Mouse (Mus musculus) lung, postnatal 0 days (tissue): Measurements from ENCODE around the gene Lrmda. TPM values are rescaled to one million over a fixed set of nuclear protein-coding genes. Genes with fewer than 3 reads are reported as not detected.

Experiments used
- ATAC-seq: fragments of 200-750 bp; cut with Nextera tagmentation; 2 replicates; pipeline ENCODE4 v1.8.0; 2017; ENCODE audit warnings: moderate library complexity
- DNase-seq: peaks from one replicate; pipeline ENCODE4 v3.0.0-alpha.2; 2016; ENCODE audit warnings: low spot score
- H3K27ac ChIP-seq: fragments of 300-500 bp; sonication (generic); 2 replicates; pipeline ENCODE4 v1.5.1; 2014; ENCODE audit warnings: antibody characterized with exemption, mild to moderate bottlenecking, low read length, mixed read lengths
- H3K27me3 ChIP-seq: fragments of 300-500 bp; sonication (generic); replicated peaks from 2 replicates; pipeline ENCODE4 v1.6.1; 2014; ENCODE audit warnings: low read length, mixed read lengths; ENCODE audit not compliant: insufficient read depth
- H3K36me3 ChIP-seq: fragments of 300-500 bp; sonication (generic); 2 replicates; pipeline ENCODE4 v1.6.1; 2014; ENCODE audit warnings: low read length, mixed read lengths; ENCODE audit not compliant: insufficient read depth
- H3K4me1 ChIP-seq: fragments of 300-500 bp; sonication (generic); 2 replicates; pipeline ENCODE4 v1.6.1; 2014; ENCODE audit warnings: antibody characterized with exemption, low read depth, low read length, mixed read lengths; ENCODE audit not compliant: insufficient read depth
- H3K4me2 ChIP-seq: fragments of 300-500 bp; sonication (generic); replicated peaks from 2 replicates; pipeline ENCODE4 v1.6.1; 2014; ENCODE audit warnings: low read depth, mild to moderate bottlenecking, low read length, moderate library complexity, mixed read lengths
- H3K4me3 ChIP-seq: fragments of 300-500 bp; sonication (generic); 2 replicates; pipeline ENCODE4 v1.5.1; 2014; ENCODE audit warnings: low read depth, low read length
- H3K9ac ChIP-seq: fragments of 300-500 bp; sonication (generic); replicated peaks from 2 replicates; pipeline ENCODE4 v1.6.1; 2014; ENCODE audit warnings: low read depth, mild to moderate bottlenecking
- H3K9me3 ChIP-seq: fragments of 300-500 bp; sonication (generic); 2 replicates; pipeline ENCODE4 v1.6.1; 2016; ENCODE audit warnings: low read length, mixed read lengths
- CTCF ChIP-seq: IDR thresholded peaks from 2 replicates; pipeline ENCODE4 v1.5.1; 2016; ENCODE audit warnings: antibody characterized with exemption, mild to moderate bottlenecking
- EP300 ChIP-seq: IDR thresholded peaks from 2 replicates; pipeline ENCODE4 v1.6.1; 2016; ENCODE audit warnings: antibody characterized with exemption, mild to moderate bottlenecking, control low read depth
- WGBS: fragments of 180-500 bp; shearing (Covaris S2); extraction: QIAGEN DNeasy Blood & Tissue Kit; methylation state at CpG from one replicate; pipeline ENCODE4 v1.1.7; 2014; 5-methylcytosine and 5-hydroxymethylcytosine counted together
- polyA plus RNA-seq: library from polyadenylated mRNA; unstranded; fragments of >200 nt; fragmentation: Nextera tagmentation; extraction: Ambion mirVana; gene quantifications from 2 replicates; pipeline ENCODE4 v1.2.1, GENCODE M21; 2015

Lrmda gene
- polyA plus RNA-seq, 1 experiment from 2014 or later = 0.86 TPM

DNA sequence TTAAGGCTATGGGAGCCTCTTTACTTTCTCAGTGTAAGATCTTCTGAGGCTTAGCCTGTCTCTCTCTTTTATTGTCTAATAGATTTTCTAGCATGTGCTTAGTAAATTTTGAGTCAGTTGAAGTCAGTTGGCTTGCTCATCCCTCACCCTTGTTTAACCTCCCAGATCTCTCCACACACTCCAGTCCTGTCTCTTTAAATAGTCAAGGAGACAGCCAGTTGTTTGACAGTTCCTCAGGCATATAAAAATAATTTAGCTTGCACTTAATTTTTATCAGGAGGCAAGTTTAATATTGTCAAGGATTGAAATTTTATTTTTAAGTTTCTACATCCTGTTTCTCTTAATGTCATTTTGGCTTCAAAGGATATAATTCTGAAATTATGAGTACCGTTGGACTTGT, 303.5 kb downstream of the Lrmda start:
- TF ChIP-seq EP300 (no peak), CTCF (no peak)
- Histone ChIP-seq H3K27ac (no peak overlapping the region), H3K27me3 (no peaks in the 10 kb centered on the region), H3K9me3 (no peaks in the 10 kb centered on the region), H3K36me3 (no peaks in the 10 kb centered on the region), H3K4me3 (no peak overlapping the region), H3K4me1 (no peaks in the 10 kb centered on the region), H3K4me2 (no peak overlapping the region), H3K9ac (no peak overlapping the region)
- WGBS = 38% methylated on average over 1 of the region's 1 CpGs
- no peak for ATAC-seq
- DNase-seq = peak; percentile 39

GRCm38 (mm10) chr14:22323530-22324292, 304.2 kb downstream of the Lrmda start:
- H3K4me1 ChIP-seq = no peaks in the 10 kb centered on the region
- ATAC-seq (no peak; the same call in 1 of the 2 replicates), DNase-seq (peak; percentile 28)
- 49% methylated on average over 7 of the region's 7 CpGs for WGBS
- no peaks in the 10 kb centered on the region for H3K9me3 ChIP-seq
- H3K4me2 ChIP-seq = no peak overlapping the region
- no peak for TF ChIP-seq EP300
- TF ChIP-seq CTCF = no peak
- no peak overlapping the region for H3K27ac ChIP-seq
- H3K4me3 ChIP-seq = no peak overlapping the region
- H3K27me3 ChIP-seq = no peaks in the 10 kb centered on the region
- H3K36me3 ChIP-seq = no peaks in the 10 kb centered on the region
- no peak overlapping the region for H3K9ac ChIP-seq

DNA sequence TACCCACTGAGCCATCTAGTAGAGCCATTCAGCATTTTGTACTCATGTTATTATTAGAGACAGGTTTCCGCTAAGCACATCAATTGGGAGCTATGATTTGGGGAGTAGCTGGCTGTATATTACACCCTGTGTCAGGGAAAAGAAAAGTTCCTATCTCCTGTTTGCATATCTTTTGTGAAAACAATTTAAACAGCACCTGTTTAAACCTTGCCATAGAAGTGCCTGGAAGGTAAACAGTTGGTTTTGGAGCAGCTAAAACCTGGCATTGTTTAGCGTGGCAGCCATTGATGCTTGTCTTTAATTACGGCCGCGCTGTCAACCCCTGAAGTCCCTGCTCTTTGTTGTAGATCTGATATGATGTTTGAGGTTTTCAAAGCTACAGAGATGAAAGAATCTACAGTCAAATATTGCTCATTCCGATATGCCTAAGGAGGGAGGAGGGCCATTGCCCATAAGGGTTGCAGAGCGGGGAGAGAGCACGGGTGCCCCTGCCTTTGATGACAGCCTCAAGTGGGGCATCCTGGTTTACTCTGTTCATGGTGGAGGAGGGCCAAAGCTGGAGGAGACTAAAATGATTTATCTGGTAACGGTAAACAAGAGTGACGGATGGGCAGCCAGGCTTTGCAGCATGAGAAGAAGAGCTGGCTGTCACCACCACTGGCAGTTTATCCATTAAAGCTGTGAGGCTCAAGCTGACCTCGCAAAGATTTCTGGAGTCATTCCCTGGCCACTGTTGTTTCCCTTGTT, 306.9 kb downstream of the Lrmda start:
- H3K4me2 ChIP-seq = no peak overlapping the region
- no peaks in the 10 kb centered on the region for H3K27me3 ChIP-seq
- H3K36me3 ChIP-seq = no peaks in the 10 kb centered on the region
- no peaks in the 10 kb centered on the region for H3K4me1 ChIP-seq
- TF ChIP-seq EP300 (no peak), CTCF (no peak)
- no peaks in the 10 kb centered on the region for H3K9me3 ChIP-seq
- 26% methylated on average over 11 of the region's 11 CpGs for WGBS
- H3K9ac ChIP-seq = no peak overlapping the region
- peak; percentile 9 for DNase-seq
- H3K4me3 ChIP-seq = no peak overlapping the region
- ATAC-seq = no peak
- H3K27ac ChIP-seq = no peak overlapping the region

DNA sequence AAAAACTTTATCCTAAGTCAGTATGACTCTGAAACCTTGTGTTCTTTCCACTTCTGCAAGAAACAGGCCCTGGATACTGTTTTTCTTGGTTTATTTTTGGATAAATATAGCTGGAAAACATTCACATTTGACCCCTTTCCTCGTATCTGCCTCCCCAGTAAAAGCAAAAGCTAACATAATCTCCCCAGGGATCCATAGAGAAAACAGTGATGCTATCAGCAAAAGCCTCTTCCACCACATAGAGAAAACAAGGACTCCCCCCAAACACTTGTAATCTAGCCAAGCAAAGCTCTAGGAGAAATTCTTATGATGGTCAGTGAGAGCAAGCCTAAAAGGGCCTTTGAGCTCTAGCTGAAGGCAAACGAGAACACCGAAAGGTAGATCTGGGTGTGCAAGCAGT, 309.7 kb downstream of the Lrmda start:
- DNase-seq (no peak), ATAC-seq (no peak)
- TF ChIP-seq EP300 = no peak
- TF ChIP-seq CTCF = no peak
- Histone ChIP-seq H3K4me1 (no peaks in the 10 kb centered on the region), H3K9ac (no peak overlapping the region), H3K27ac (no peak overlapping the region), H3K27me3 (no peaks in the 10 kb centered on the region), H3K9me3 (no peaks in the 10 kb centered on the region), H3K4me3 (no peak overlapping the region), H3K36me3 (no peaks in the 10 kb centered on the region), H3K4me2 (no peak overlapping the region)
- WGBS = 85% methylated on average over 3 of the region's 3 CpGs

DNA sequence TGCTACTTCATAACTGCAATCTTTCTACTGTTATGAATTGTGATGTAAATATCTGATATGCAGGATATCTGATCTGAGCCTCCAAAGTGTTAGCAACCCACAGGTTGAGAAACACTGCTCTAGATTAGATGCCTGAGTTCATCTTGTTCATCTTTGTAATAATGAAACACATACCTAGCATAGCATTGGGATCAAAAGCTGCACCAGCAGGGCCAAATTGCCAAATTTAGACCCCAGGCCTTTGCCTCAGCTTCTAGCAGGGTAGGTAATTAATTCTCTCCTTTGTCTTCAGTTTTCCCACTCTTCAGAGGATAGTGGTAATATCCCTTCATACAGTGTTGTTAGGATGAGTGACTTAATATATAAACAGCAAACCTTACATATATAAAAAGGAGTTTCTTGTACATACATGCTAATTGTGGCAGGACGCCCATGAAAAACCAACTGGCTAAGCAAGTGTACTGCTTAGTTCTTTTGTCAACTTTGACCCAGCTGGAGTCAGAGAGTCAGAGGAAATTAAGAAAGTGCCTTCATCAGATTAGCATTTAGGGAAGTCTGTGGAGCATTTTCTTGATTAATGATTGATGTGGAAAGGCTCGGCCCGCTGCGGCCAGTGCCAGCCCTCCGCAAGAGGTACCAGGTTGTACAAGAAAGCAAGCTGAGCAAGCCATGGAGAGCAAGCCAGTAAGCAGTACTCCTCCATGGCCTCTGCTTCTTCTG, 315.7 kb downstream of the Lrmda start:
- H3K4me1 ChIP-seq = no peaks in the 10 kb centered on the region
- 85% methylated on average over 5 of the region's 5 CpGs for WGBS
- H3K9me3 ChIP-seq = no peaks in the 10 kb centered on the region
- no peak for ATAC-seq
- H3K27me3 ChIP-seq = no peaks in the 10 kb centered on the region
- TF ChIP-seq EP300 (no peak), CTCF (no peak)
- DNase-seq = no peak
- no peak overlapping the region for H3K4me2 ChIP-seq
- no peak overlapping the region for H3K9ac ChIP-seq
- H3K36me3 ChIP-seq = no peaks in the 10 kb centered on the region
- no peak overlapping the region for H3K27ac ChIP-seq
- no peak overlapping the region for H3K4me3 ChIP-seq

GRCm38 (mm10) chr14:22339176-22339575, 319.7 kb downstream of the Lrmda start:
- TF ChIP-seq CTCF = no peak
- TF ChIP-seq EP300 = no peak
- Histone ChIP-seq H3K27ac (no peak overlapping the region), H3K27me3 (no peaks in the 10 kb centered on the region), H3K9ac (no peak overlapping the region), H3K4me3 (no peak overlapping the region), H3K9me3 (no peaks in the 10 kb centered on the region), H3K36me3 (no peaks in the 10 kb centered on the region), H3K4me1 (no peaks in the 10 kb centered on the region), H3K4me2 (no peak overlapping the region)
- DNase-seq = no peak
- ATAC-seq = no peak
- WGBS = 71% methylated on average over 6 of the region's 6 CpGs
